Mouse (Mus musculus): ENCODE data around the gene Pla2g3. TPM values are rescaled to one million over a fixed set of nuclear protein-coding genes. Genes with fewer than 3 reads are reported as not detected.

Gene Pla2g3
- polyA plus RNA-seq (2014; fragmentation: Nextera tagmentation; extraction: Ambion mirVana), result 0.46 and 0.47 TPM in 2 replicates

GRCm38 (mm10) chr11:3487952-3488570 is at the start of gene Pla2g3:
Gene Pla2g3 (plus strand): TSS chr11:3488284.
- H3K36me3 ChIP-seq (ENCODE audit: insufficient read depth), result no peaks in the 10 kb centered on the region
- no peak within 1 kb of the TSS for H3K9ac ChIP-seq
- no peaks in the 10 kb centered on the region for H3K27me3 ChIP-seq (ENCODE audit: insufficient read depth, low read length)
- H3K4me2 ChIP-seq, result no peak within 1 kb of the TSS
- H3K4me1 ChIP-seq (ENCODE audit: insufficient read depth), result no peaks in the 10 kb centered on the region; the same call in 1 of the 2 replicates
- no peak; the same call in 1 of the 2 replicates for ATAC-seq (ENCODE audit: insufficient read depth)
- TF ChIP-seq CTCF (IDR thresholded peaks at IDR 0.05; ENCODE audit: low read depth), result no peak
- no peak within 1 kb of the TSS for H3K4me3 ChIP-seq (ENCODE audit: low read depth, low read length)
- WGBS, result 15% methylated on average over 11 of the region's 11 CpGs
- peak; percentile 12 for DNase-seq
- H3K27ac ChIP-seq (ENCODE audit: low read depth), result no peak within 1 kb of the TSS
- no peaks in the 10 kb centered on the region for H3K9me3 ChIP-seq (ENCODE audit: low read depth, low read length)

GRCm38 (mm10) chr11:3441696-3442443 is 46.2 kb upstream of the Pla2g3 start:
- no peak overlapping the region for H3K9ac ChIP-seq
- H3K4me3 ChIP-seq (ENCODE audit: low read depth, low read length), result no peak overlapping the region
- H3K4me1 ChIP-seq (ENCODE audit: insufficient read depth), result no peaks in the 10 kb centered on the region
- no peaks in the 10 kb centered on the region for H3K27me3 ChIP-seq (ENCODE audit: insufficient read depth, low read length)
- H3K36me3 ChIP-seq (ENCODE audit: insufficient read depth), result no peaks in the 10 kb centered on the region
- TF ChIP-seq CTCF (IDR thresholded peaks at IDR 0.05; ENCODE audit: low read depth), result no peak
- no peaks in the 10 kb centered on the region for H3K9me3 ChIP-seq (ENCODE audit: low read depth, low read length)
- no peak overlapping the region for H3K4me2 ChIP-seq
- no peak overlapping the region for H3K27ac ChIP-seq (ENCODE audit: low read depth)
- DNase-seq, result peak; percentile 48
- no peak; the same call in 1 of the 2 replicates for ATAC-seq (ENCODE audit: insufficient read depth)

- no peak for TF ChIP-seq CTCF (IDR thresholded peaks at IDR 0.05; ENCODE audit: low read depth)
- Histone ChIP-seq H3K36me3 (ENCODE audit: insufficient read depth) (no peaks in the 10 kb centered on the region), H3K9me3 (ENCODE audit: low read depth, low read length) (no peaks in the 10 kb centered on the region), H3K9ac (no peak overlapping the region), H3K4me3 (ENCODE audit: low read depth, low read length) (no peak overlapping the region), H3K27me3 (ENCODE audit: insufficient read depth, low read length) (no peaks in the 10 kb centered on the region), H3K4me1 (ENCODE audit: insufficient read depth) (no peaks in the 10 kb centered on the region), H3K27ac (ENCODE audit: low read depth) (no peak overlapping the region), H3K4me2 (no peak overlapping the region)
- DNase-seq (no peak), ATAC-seq (ENCODE audit: insufficient read depth) (no peak)
- WGBS, result 75% methylated on average over 4 of the region's 4 CpGs
Measured at GRCm38 (mm10) chr11:3442677-3443076, 45.4 kb upstream of the Pla2g3 start.

DNA sequence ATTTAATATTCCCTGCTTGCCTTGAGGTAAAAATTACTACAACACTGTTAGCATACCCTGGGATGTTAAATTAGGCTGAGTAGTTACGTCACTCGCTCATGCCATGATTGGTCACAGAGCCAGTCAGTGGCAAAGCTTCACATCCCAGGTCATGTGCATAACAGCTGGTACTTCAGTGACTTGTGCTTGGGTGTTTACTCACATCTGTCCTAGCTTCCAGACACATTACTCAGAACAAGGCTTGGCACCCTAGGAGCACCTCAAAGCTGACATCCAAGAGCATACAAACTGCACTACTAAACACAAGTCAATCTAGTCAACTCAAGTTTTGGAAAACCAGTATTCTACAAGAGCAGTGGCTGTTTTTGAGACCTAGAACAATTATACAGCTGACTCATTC is 45.0 kb upstream of the Pla2g3 start:
- Histone ChIP-seq H3K27ac (ENCODE audit: low read depth) (no peak overlapping the region), H3K4me1 (ENCODE audit: insufficient read depth) (no peaks in the 10 kb centered on the region), H3K4me2 (no peak overlapping the region), H3K27me3 (ENCODE audit: insufficient read depth, low read length) (no peaks in the 10 kb centered on the region), H3K9me3 (ENCODE audit: low read depth, low read length) (no peaks in the 10 kb centered on the region), H3K9ac (no peak overlapping the region), H3K4me3 (ENCODE audit: low read depth, low read length) (no peak overlapping the region), H3K36me3 (ENCODE audit: insufficient read depth) (no peaks in the 10 kb centered on the region)
- 93% methylated on average over 2 of the region's 2 CpGs for WGBS
- ATAC-seq (ENCODE audit: insufficient read depth), result no peak
- no peak for DNase-seq
- no peak for TF ChIP-seq CTCF (IDR thresholded peaks at IDR 0.05; ENCODE audit: low read depth)

- H3K9me3 ChIP-seq (ENCODE audit: low read depth, low read length), result no peaks in the 10 kb centered on the region
Measured at GRCm38 (mm10) chr11:3444875-3445274, 43.2 kb upstream of the Pla2g3 start.

GRCm38 (mm10) chr11:3451701-3452163 is 36.4 kb upstream of the Pla2g3 start:
- peak overlapping the region; percentile 87 for H3K9ac ChIP-seq
- H3K27ac ChIP-seq (ENCODE audit: low read depth), result peak overlapping the region; percentile 95
- no peaks in the 10 kb centered on the region for H3K27me3 ChIP-seq (ENCODE audit: insufficient read depth, low read length)
- WGBS, result under 1% methylated on average over 18 of the region's 20 CpGs
- no peaks in the 10 kb centered on the region for H3K4me1 ChIP-seq (ENCODE audit: insufficient read depth)
- ATAC-seq (ENCODE audit: insufficient read depth) (peak; percentile 48), DNase-seq (peak; percentile 45)
- H3K9me3 ChIP-seq (ENCODE audit: low read depth, low read length), result no peaks in the 10 kb centered on the region
- peak overlapping the region; percentile 93 for H3K4me2 ChIP-seq
- TF ChIP-seq CTCF (IDR thresholded peaks at IDR 0.05; ENCODE audit: low read depth), result no peak
- H3K36me3 ChIP-seq (ENCODE audit: insufficient read depth), result peaks cover 3% of the 10 kb centered on the region; the same call in 1 of the 2 replicates
- H3K4me3 ChIP-seq (ENCODE audit: low read depth, low read length), result peak overlapping the region; percentile 86

More at GRCm38 (mm10) chr11:3444875-3445274, 43.2 kb upstream of the Pla2g3 start:
- DNase-seq, result no peak
- Histone ChIP-seq H3K27me3 (ENCODE audit: insufficient read depth, low read length) (no peaks in the 10 kb centered on the region), H3K9ac (no peak overlapping the region), H3K4me2 (no peak overlapping the region), H3K4me3 (ENCODE audit: low read depth, low read length) (no peak overlapping the region), H3K4me1 (ENCODE audit: insufficient read depth) (no peaks in the 10 kb centered on the region), H3K36me3 (ENCODE audit: insufficient read depth) (no peaks in the 10 kb centered on the region), H3K27ac (ENCODE audit: low read depth) (no peak overlapping the region)
- no peak for TF ChIP-seq CTCF (IDR thresholded peaks at IDR 0.05; ENCODE audit: low read depth)
- ATAC-seq (ENCODE audit: insufficient read depth), result no peak
- 81% methylated on average over 8 of the region's 8 CpGs for WGBS

- ATAC-seq (ENCODE audit: insufficient read depth) (peak; percentile 98), DNase-seq (peak; percentile 98)
- peak within 1 kb of the TSS; percentile 93 for H3K4me2 ChIP-seq
- no peaks in the 10 kb centered on the region for H3K27me3 ChIP-seq (ENCODE audit: insufficient read depth, low read length)
- H3K4me1 ChIP-seq (ENCODE audit: insufficient read depth), result no peaks in the 10 kb centered on the region
- peaks cover 3% of the 10 kb centered on the region; the same call in 1 of the 2 replicates for H3K36me3 ChIP-seq (ENCODE audit: insufficient read depth)
- WGBS, result under 1% methylated on average over 45 of the region's 45 CpGs
- TF ChIP-seq CTCF (IDR thresholded peaks at IDR 0.05; ENCODE audit: low read depth), result no peak; the same call in 1 of the 2 replicates
- H3K27ac ChIP-seq (ENCODE audit: low read depth), result peak within 1 kb of the TSS; percentile 95
- peak within 1 kb of the TSS; percentile 86 for H3K4me3 ChIP-seq (ENCODE audit: low read depth, low read length)
- no peaks in the 10 kb centered on the region for H3K9me3 ChIP-seq (ENCODE audit: low read depth, low read length)
- peak within 1 kb of the TSS; percentile 87 for H3K9ac ChIP-seq
Measured at GRCm38 (mm10) chr11:3452167-3452639, 35.9 kb upstream of the Pla2g3 start, which contains the start of gene Rnf185. Gene Rnf185 (minus strand): TSS chr11:3452363.

Measured in lung, embryonic 14.5 days (tissue).